Mouse (Mus musculus) limb, embryonic 14.5 days (tissue): ENCODE data around the gene Rgs17. TPM values are rescaled to one million over a fixed set of nuclear protein-coding genes. Genes with fewer than 3 reads are reported as not detected.

Experiments
- ATAC-seq: fragments of 200-750 bp; cut with Nextera tagmentation; 2 replicates; pipeline ENCODE4 v1.8.0; 2017; ENCODE audit warnings: low read depth, moderate number of reproducible peaks, moderate TSS enrichment; ENCODE audit not compliant: low FRiP score
- DNase-seq: peaks from one replicate; pipeline ENCODE4 v3.0.0-alpha.2; 2015; ENCODE audit warnings: low spot score
- H3K27ac ChIP-seq: fragments of 300-500 bp; sonication (generic); replicated peaks from 2 replicates; pipeline ENCODE4 v1.5.1; 2014; ENCODE audit warnings: low read depth, mild to moderate bottlenecking, low read length, moderate library complexity, mixed read lengths
- H3K27me3 ChIP-seq: fragments of 300-500 bp; sonication (generic); 2 replicates; pipeline ENCODE4 v1.6.1; 2014; ENCODE audit warnings: low read length, mixed read lengths; ENCODE audit not compliant: control insufficient read depth, insufficient read depth
- H3K36me3 ChIP-seq: fragments of 300-500 bp; sonication (generic); 2 replicates; pipeline ENCODE4 v1.6.1; 2014; ENCODE audit warnings: mild to moderate bottlenecking, low read length, moderate library complexity, mixed read lengths; ENCODE audit not compliant: control insufficient read depth, insufficient read depth
- H3K4me1 ChIP-seq: fragments of 300-500 bp; sonication (generic); 2 replicates; pipeline ENCODE4 v1.6.1; 2014; ENCODE audit warnings: antibody characterized with exemption, low read length, mixed read lengths; ENCODE audit not compliant: control insufficient read depth, insufficient read depth
- H3K4me2 ChIP-seq: fragments of 300-500 bp; sonication (generic); replicated peaks from 2 replicates; pipeline ENCODE4 v1.6.1; 2014; ENCODE audit warnings: low read depth, mild to moderate bottlenecking, low read length, moderate library complexity; ENCODE audit not compliant: severe bottlenecking
- H3K4me3 ChIP-seq: fragments of 300-500 bp; sonication (generic); replicated peaks from 2 replicates; pipeline ENCODE4 v1.5.1; 2014; ENCODE audit warnings: low read length
- H3K9ac ChIP-seq: fragments of 300-500 bp; sonication (generic); 2 replicates; pipeline ENCODE4 v1.6.1; 2014; ENCODE audit warnings: mild to moderate bottlenecking, low read depth, low read length, moderate library complexity; ENCODE audit not compliant: severe bottlenecking
- H3K9me3 ChIP-seq: fragments of 300-500 bp; sonication (generic); 2 replicates; pipeline ENCODE4 v1.6.1; 2016; ENCODE audit warnings: low read length; ENCODE audit not compliant: control insufficient read depth
- POLR2A ChIP-seq: fragments of 200-500 bp; IDR thresholded peaks from 2 replicates; pipeline ENCODE4 v1.8.0; 2012; ENCODE audit warnings: inconsistent platforms, mild to moderate bottlenecking, moderate library complexity, borderline replicate concordance; ENCODE audit not compliant: insufficient read depth, insufficient read length; ENCODE audit errors: extremely low read depth
- WGBS: fragments of 180-500 bp; shearing (Covaris S2); extraction: QIAGEN DNeasy Blood & Tissue Kit; methylation state at CpG from one replicate; pipeline ENCODE4 v1.1.7; 2014; 5-methylcytosine and 5-hydroxymethylcytosine counted together
- polyA plus RNA-seq, 2 experiments: library from polyadenylated mRNA; depleted of rRNA in 1 of 2; stranded (reverse) in 1 of 2; unstranded in 1 of 2; fragments of >200 nt; fragmentation: Nextera tagmentation in 1 of 2; extraction: Ambion mirVana in 1 of 2; gene quantifications; 2 replicates each; pipeline versions ENCODE4 v1.2.1 to v1.2.3; 2012 to 2014

Gene Rgs17
- polyA plus RNA-seq, 2 experiments = 0.57 to 1.0 TPM

DNA sequence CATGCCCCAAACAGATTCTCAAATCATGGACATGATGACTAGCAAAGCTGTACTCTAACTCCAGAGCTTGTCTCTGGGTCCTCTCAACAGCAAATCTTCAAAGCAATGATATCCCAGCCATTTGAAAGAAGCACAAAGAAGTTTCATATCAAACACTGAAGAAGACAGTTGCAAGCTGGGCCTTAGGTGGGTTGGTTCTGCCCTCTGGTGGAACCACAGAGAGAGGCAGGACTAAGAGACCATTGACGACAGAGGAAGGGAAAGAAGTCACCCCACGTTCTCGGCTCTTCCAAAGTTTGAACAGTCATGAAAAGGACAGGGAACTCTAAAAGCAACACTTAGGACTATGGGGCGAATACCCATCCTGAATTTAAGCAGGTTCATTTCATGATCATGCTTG lies 135.3 kb downstream of the Rgs17 start:
- TF ChIP-seq POLR2A = no peak
- Histone ChIP-seq H3K36me3 (no peaks in the 10 kb centered on the region), H3K4me3 (no peak overlapping the region), H3K4me2 (no peak overlapping the region), H3K27ac (no peak overlapping the region), H3K4me1 (no peaks in the 10 kb centered on the region), H3K27me3 (no peaks in the 10 kb centered on the region), H3K9ac (no peak overlapping the region), H3K9me3 (no peaks in the 10 kb centered on the region)
- ATAC-seq (no peak), DNase-seq (no peak)
- 28% methylated on average over 4 of the region's 4 CpGs for WGBS

Other genes starting within 250 kb of the Rgs17 start
- 30.4 and 43.5 TPM in 2 replicates for gene Fbxo5, start 116.8 kb downstream of the Rgs17 start, polyA plus RNA-seq (2012; rRNA removed)
- 52.7 and 58.3 TPM in 2 replicates for gene Fbxo5, start 116.8 kb downstream of the Rgs17 start, polyA plus RNA-seq (2014; fragmentation: Nextera tagmentation; extraction: Ambion mirVana)
- gene Mtrf1l, start 98.5 kb downstream of the Rgs17 start, polyA plus RNA-seq (2012; rRNA removed) = 5.1 and 10.0 TPM in 2 replicates
- 17.3 and 17.7 TPM in 2 replicates for gene Mtrf1l, start 98.5 kb downstream of the Rgs17 start, polyA plus RNA-seq (2014; fragmentation: Nextera tagmentation; extraction: Ambion mirVana)